Mouse (Mus musculus) heart, postnatal 0 days (tissue): Measurements from ENCODE around the gene Rnf43. TPM values are rescaled to one million over a fixed set of nuclear protein-coding genes. Genes with fewer than 3 reads are reported as not detected.

Experiments used
- ATAC-seq: fragments of 200-750 bp; cut with Nextera tagmentation; 2 replicates; pipeline ENCODE4 v1.8.0; 2017; ENCODE audit warnings: low read depth, moderate number of reproducible peaks, moderate library complexity; ENCODE audit not compliant: insufficient read depth
- DNase-seq: peaks from one replicate; pipeline ENCODE4 v3.0.0-alpha.2; 2016; ENCODE audit warnings: low spot score
- H3K27ac ChIP-seq: fragments of 300-500 bp; sonication (generic); 2 replicates; pipeline ENCODE4 v1.5.1; 2014; ENCODE audit warnings: low read depth, mild to moderate bottlenecking
- H3K27me3 ChIP-seq: fragments of 300-500 bp; sonication (generic); 2 replicates; pipeline ENCODE4 v1.6.1; 2014; ENCODE audit warnings: low read length, mixed read lengths; ENCODE audit not compliant: control insufficient read depth, insufficient read depth
- H3K36me3 ChIP-seq: fragments of 300-500 bp; sonication (generic); replicated peaks from 2 replicates; pipeline ENCODE4 v1.6.1; 2014; ENCODE audit warnings: low read length, mixed read lengths; ENCODE audit not compliant: control insufficient read depth, insufficient read depth
- H3K4me1 ChIP-seq: fragments of 300-500 bp; sonication (generic); 2 replicates; pipeline ENCODE4 v1.6.1; 2014; ENCODE audit warnings: antibody characterized with exemption; ENCODE audit not compliant: control insufficient read depth, insufficient read depth
- H3K4me2 ChIP-seq: fragments of 300-500 bp; sonication (generic); 2 replicates; pipeline ENCODE4 v1.6.1; 2014; ENCODE audit warnings: low read depth, mild to moderate bottlenecking, low read length, moderate library complexity
- H3K4me3 ChIP-seq: fragments of 300-500 bp; sonication (generic); 2 replicates; pipeline ENCODE4 v1.5.1; 2014; ENCODE audit warnings: low read depth, low read length
- H3K9ac ChIP-seq: fragments of 300-500 bp; sonication (generic); replicated peaks from 2 replicates; pipeline ENCODE4 v1.6.1; 2014; ENCODE audit warnings: low read depth, low read length, mixed read lengths
- H3K9me3 ChIP-seq: fragments of 300-500 bp; sonication (generic); replicated peaks from 2 replicates; pipeline ENCODE4 v1.6.1; 2016; ENCODE audit warnings: low read length; ENCODE audit not compliant: control insufficient read depth
- CTCF ChIP-seq: IDR thresholded peaks from 2 replicates; pipeline ENCODE4 v1.5.1; 2016; ENCODE audit warnings: antibody characterized with exemption, control low read depth, low read depth
- EP300 ChIP-seq: IDR thresholded peaks from 2 replicates; pipeline ENCODE4 v1.6.1; 2016; ENCODE audit warnings: antibody characterized with exemption, low read depth
- WGBS: fragments of 180-500 bp; shearing (Covaris S2); extraction: QIAGEN DNeasy Blood & Tissue Kit; methylation state at CpG from one replicate; pipeline ENCODE4 v1.1.7; 2014; 5-methylcytosine and 5-hydroxymethylcytosine counted together
- polyA plus RNA-seq: library from polyadenylated mRNA; unstranded; fragments of >200 nt; fragmentation: Nextera tagmentation; extraction: Ambion mirVana; gene quantifications from 2 replicates; pipeline ENCODE4 v1.2.1, GENCODE M21; 2015
- total RNA-seq: library from RNA; depleted of rRNA; stranded (reverse); fragments of >200 nt; gene quantifications from 2 replicates; pipeline ENCODE4 v1.2.3, GENCODE M21; 2014; ENCODE audit warnings: low replicate concordance

The Rnf43 gene
- total and polyA plus RNA-seq, 2 experiments from 2014 or later: 0.48 to 0.73 TPM

DNA sequence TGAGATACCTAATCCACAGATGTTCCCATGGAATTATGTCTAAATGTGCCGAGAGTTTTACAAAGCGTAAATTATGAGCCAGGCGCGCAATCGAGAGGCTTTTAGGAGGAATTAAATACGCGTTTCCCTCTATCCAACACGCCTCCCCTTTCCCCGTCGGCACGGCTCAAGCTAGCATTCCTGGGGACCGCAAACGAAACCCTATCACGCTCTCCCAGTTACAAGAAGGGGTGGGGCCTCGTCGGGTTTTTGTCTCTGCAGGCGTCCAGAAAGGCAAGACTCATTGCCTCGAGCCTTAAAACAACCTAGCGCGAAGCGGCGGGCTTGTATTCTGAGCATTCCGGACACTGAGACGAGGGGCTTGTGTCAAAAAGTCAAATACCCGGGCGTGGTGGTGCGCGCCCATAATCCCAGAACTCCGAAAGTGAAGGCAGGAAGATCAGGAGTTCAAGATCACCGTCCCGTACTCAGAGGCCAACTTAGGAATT, 74.2 kb downstream of the Rnf43 start:
- no peak for TF ChIP-seq CTCF
- no peak for TF ChIP-seq EP300
- Histone ChIP-seq H3K4me3 (peak overlapping the region; percentile 75), H3K9me3 (no peaks in the 10 kb centered on the region), H3K36me3 (peaks cover 23% of the 10 kb centered on the region), H3K4me2 (peak overlapping the region; percentile 88), H3K9ac (peak overlapping the region; percentile 50; the same call in 1 of the 2 replicates), H3K4me1 (peaks cover 13% of the 10 kb centered on the region), H3K27ac (peak overlapping the region; percentile 77), H3K27me3 (no peaks in the 10 kb centered on the region)
- peak; percentile 60 for DNase-seq
- ATAC-seq: peak; percentile 58
- WGBS: 1% methylated on average over 31 of the region's 31 CpGs

DNA sequence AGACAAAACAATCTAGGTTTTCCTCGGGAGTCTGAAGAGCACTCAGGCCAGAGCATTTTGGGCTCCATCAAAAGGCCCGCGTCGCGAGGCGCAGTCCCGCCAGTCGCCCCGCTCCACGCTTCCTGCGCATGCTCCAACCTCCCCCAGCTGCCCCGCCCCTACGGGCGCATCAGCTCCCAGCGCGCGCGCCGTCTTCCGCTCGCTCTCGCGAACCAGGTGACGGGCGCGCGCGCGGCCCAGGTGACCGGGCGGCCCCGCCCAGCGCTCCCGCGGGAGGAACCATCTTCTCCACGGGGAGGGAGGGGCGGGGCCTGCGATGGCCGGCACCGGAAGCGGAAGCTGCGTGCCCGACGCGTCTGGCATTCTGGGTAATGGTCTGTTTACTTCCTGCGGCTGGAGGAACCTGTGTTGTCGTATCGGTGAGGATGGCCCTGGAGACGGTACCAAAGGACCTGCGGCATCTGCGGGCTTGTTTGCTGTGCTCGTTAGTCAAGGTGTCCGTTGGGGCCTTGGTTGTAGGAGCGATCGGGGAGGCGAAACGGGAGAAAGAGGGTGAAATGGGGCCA, 74.7 kb downstream of the Rnf43 start, which contains the start of gene Supt4a:
Supt4a (plus strand) TSS at position 378 of the 566 bp plus-strand sequence.
- ATAC-seq: peak; percentile 95
- peaks cover 13% of the 10 kb centered on the region for H3K4me1 ChIP-seq
- WGBS: 0% methylated on average over 56 of the region's 57 CpGs
- H3K9ac ChIP-seq: peak within 1 kb of the TSS; percentile 82
- DNase-seq: peak; percentile 94
- no peaks in the 10 kb centered on the region for H3K9me3 ChIP-seq
- H3K4me2 ChIP-seq: peak within 1 kb of the TSS; percentile 88
- TF ChIP-seq EP300 (peak; percentile 78; the same call in 1 of the 2 replicates), CTCF (no peak)
- peak within 1 kb of the TSS; percentile 75 for H3K4me3 ChIP-seq
- peak within 1 kb of the TSS; percentile 77 for H3K27ac ChIP-seq
- peaks cover 29% of the 10 kb centered on the region for H3K36me3 ChIP-seq
- H3K27me3 ChIP-seq: no peaks in the 10 kb centered on the region

DNA sequence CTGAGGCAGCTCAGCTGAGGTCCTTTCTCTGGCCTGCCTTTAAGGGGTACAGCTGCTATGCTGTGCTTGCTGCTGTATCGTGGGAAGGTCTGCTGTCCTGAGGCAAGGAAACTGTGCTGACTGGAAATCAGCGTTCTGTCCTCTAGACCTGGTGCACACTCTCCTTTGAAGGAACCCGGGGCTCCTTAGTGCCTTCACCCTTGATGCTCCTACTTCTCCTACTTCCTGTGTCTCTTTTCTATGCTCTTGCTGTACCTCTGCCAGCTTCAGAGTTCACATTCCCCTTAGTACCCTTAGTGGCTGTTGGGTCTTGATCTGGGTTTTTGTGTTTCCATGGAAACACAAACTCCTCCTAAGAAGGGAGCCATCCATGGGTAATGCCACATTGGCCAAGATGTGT, 81.2 kb downstream of the Rnf43 start:
- H3K4me3 ChIP-seq: no peak overlapping the region
- DNase-seq (no peak), ATAC-seq (no peak)
- no peak for TF ChIP-seq EP300
- TF ChIP-seq CTCF: no peak
- H3K4me1 ChIP-seq: no peaks in the 10 kb centered on the region
- H3K27me3 ChIP-seq: no peaks in the 10 kb centered on the region
- no peaks in the 10 kb centered on the region for H3K9me3 ChIP-seq
- peaks cover 53% of the 10 kb centered on the region for H3K36me3 ChIP-seq
- WGBS: 85% methylated on average over 3 of the region's 3 CpGs
- no peak overlapping the region for H3K27ac ChIP-seq
- no peak overlapping the region for H3K9ac ChIP-seq
- no peak overlapping the region for H3K4me2 ChIP-seq

DNA sequence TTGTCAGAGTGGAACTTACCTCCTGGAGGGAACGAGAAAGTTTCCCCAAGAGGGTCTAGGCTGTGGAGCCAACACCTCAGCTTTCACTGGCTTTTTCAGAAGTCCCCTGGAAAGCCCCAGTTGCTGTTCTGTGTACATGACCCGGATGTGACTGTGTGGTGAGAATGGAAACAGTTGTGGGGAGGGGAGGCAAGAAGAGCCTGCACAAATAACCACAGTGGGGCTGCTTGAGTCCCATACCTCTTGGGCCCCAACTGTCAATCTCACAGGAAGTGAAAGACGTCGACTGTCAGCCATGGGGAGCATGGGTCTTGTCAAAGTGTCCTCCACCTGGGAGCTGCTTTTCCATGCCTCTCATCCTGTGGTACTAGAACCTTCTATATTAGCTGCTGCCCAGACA, 82.4 kb downstream of the Rnf43 start:
- H3K9ac ChIP-seq: no peak overlapping the region
- no peak for DNase-seq
- H3K27me3 ChIP-seq: no peaks in the 10 kb centered on the region
- WGBS: 62% methylated on average over 4 of the region's 4 CpGs
- no peaks in the 10 kb centered on the region for H3K9me3 ChIP-seq
- H3K36me3 ChIP-seq: peaks cover 42% of the 10 kb centered on the region
- H3K27ac ChIP-seq: peak overlapping the region; percentile 57; the same call in 1 of the 2 replicates
- H3K4me3 ChIP-seq: no peak overlapping the region
- no peaks in the 10 kb centered on the region for H3K4me1 ChIP-seq
- no peak overlapping the region for H3K4me2 ChIP-seq
- no peak for ATAC-seq
- TF ChIP-seq CTCF: no peak
- TF ChIP-seq EP300: no peak

DNA sequence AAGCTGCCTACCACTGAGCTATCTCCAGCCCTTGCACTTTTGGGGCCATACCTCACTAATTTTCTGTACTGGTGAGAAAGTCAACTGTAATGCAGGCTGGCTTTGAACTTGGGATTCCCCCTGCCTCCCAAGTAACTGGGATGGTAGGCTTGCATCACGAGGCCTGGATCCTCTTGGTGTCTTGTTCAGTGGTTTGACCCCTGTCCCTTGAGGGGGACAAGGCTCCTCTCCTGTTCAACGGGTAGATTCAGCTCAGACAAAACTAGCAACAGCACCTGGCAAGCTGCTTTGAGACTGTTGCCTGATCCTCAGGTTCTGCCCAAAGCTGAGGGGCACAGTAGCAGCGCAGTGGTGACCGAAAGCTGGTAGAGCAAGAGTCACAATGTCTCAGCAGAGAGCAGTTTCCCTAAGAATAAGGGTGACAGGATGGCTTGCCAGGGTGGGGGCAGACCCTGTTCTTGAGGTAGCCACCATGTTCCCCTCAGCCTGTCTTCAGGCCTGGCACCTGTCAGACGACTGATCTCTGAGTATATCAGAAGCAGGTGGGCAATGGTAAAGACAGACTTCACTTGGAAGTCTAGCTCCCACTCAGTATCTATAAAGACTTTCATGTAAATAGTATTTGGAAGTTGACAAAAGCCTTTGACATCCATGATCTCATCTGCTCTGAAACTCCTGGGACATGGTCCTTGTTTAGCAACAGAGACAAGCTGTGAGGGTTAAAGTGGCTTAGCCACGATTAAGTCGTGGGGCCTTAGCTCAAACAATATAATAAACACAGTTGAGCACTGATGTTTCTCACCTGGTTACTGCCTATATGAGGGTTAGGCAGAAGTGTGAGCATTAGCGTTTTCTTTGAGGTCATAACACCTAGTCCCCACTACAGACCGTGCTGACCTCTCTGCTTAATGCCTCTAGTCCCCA, 83.4 kb downstream of the Rnf43 start:
- no peak overlapping the region for H3K9ac ChIP-seq
- H3K4me1 ChIP-seq: no peaks in the 10 kb centered on the region
- no peak overlapping the region for H3K4me2 ChIP-seq
- TF ChIP-seq CTCF (no peak), EP300 (no peak)
- H3K4me3 ChIP-seq: no peak overlapping the region
- no peaks in the 10 kb centered on the region for H3K9me3 ChIP-seq
- ATAC-seq (no peak), DNase-seq (no peak)
- H3K36me3 ChIP-seq: peaks cover 33% of the 10 kb centered on the region
- 72% methylated on average over 9 of the region's 9 CpGs for WGBS
- H3K27ac ChIP-seq: peak overlapping the region; percentile 57; the same call in 1 of the 2 replicates
- no peaks in the 10 kb centered on the region for H3K27me3 ChIP-seq
